29 mouse cellular contexts compared by ENCODE assay signal in the genomic region with DNA sequence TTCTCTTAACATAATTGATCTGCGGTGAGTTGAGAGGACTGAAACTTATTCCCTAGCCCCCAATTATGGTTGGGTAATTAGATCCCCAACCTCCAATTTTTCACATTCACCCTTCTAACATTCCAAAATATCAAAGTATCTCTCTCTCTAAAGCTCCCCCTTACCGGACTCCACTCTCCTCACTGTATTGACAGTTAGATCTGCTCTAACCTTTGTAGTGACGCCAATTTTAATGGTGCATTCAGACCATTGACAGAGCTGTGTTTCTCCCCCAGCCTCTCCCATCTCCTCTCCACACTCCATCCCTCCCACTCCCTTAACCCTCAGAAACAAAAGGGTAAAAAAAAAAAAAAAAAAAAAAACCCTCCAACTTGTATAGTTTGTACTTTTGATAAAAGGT.
DNase-seq lines count a peak whose midpoint lies in the region; ATAC-seq and TF ChIP-seq lines count a peak whose summit lies in the region.
"Had no signal": no experiment of that assay in that cellular context is flagged by ENCODE, and none has a peak within 500 bp of the region (broad histone marks: within the 10 kb centered on the region; RNA-seq: fewer than 3 reads in every experiment).

No protein-coding gene starts in this region.

- H3K36me3 ChIP-seq in hindbrain, embryonic 13.5 days: no peaks in the 10 kb centered on the region
- H3K36me3 ChIP-seq in hindbrain, embryonic 11.5 days (ENCODE audit: control insufficient read depth, insufficient read depth, low read length): no peaks in the 10 kb centered on the region
- H3K36me3 ChIP-seq in forebrain, embryonic 14.5 days (ENCODE audit: control insufficient read depth, insufficient read depth, low read length): no peaks in the 10 kb centered on the region
- no peaks in the 10 kb centered on the region for H3K36me3 ChIP-seq in midbrain, postnatal 0 days (ENCODE audit: insufficient read depth, low read length)
- H3K36me3 ChIP-seq: G1E; heart, embryonic 13.5 days; liver, embryonic 13.5 days; neural tube, embryonic 12.5 days had no signal

- ATAC-seq in hindbrain, embryonic 13.5 days (ENCODE audit: low FRiP score): no peak
- no peak for ATAC-seq in hindbrain, embryonic 11.5 days (ENCODE audit: low FRiP score)
- ATAC-seq in forebrain, embryonic 14.5 days: peak; percentile 6; the same call in 1 of the 2 replicates
- ATAC-seq in midbrain, postnatal 0 days (ENCODE audit: low FRiP score): 0 out of 2 replicates have a peak, but pooled peaks have one; percentile 19
- ATAC-seq: hindbrain, postnatal 0 days; intestine, embryonic 16.5 days; Patski had no signal

- DNase-seq in hindbrain, embryonic 11.5 days (ENCODE audit: low spot score): no peak
- peak; percentile 14 for DNase-seq in retina, embryonic 14.5 days (ENCODE audit: low spot score)
- DNase-seq in retina, postnatal 1 day: no peak
- peak; percentile 68 for DNase-seq in forebrain, embryonic 14.5 days (ENCODE audit: low spot score)
- no peak for DNase-seq in midbrain, postnatal 0 days (ENCODE audit: low spot score)
- DNase-seq in spleen, postnatal 10 days (ENCODE audit: low spot score in 2 of 2): no peak
- no peak for DNase-seq in layer of hippocampus, postnatal 36 days
- DNase-seq: adrenal gland, adult 2 months; B cell, adult 2 months; cerebellum, adult 11-12 months; cerebellum, postnatal 14 days; gastrocnemius, postnatal 25 days; heart, adult 18-20 months; heart, postnatal 14 days; kidney, adult 9 months; kidney, postnatal 25 days; liver, embryonic 13.5 days; lung, adult 2 months; thymus, adult 18-20 months; thymus, postnatal 36 days had no signal

- no peaks in the 10 kb centered on the region for H3K9me3 ChIP-seq in hindbrain, embryonic 13.5 days
- no peaks in the 10 kb centered on the region for H3K9me3 ChIP-seq in hindbrain, embryonic 11.5 days (ENCODE audit: control insufficient read depth, low read length)
- no peaks in the 10 kb centered on the region for H3K9me3 ChIP-seq in forebrain, embryonic 14.5 days (replicated peaks; ENCODE audit: control insufficient read depth, low read length)
- H3K9me3 ChIP-seq in midbrain, postnatal 0 days (ENCODE audit: low read length): no peaks in the 10 kb centered on the region
- H3K9me3 ChIP-seq: heart, embryonic 13.5 days; liver, embryonic 13.5 days; neural tube, embryonic 12.5 days had no signal

- peak overlapping the region; percentile 8; the same call in 1 of the 2 replicates for H3K4me2 ChIP-seq in hindbrain, embryonic 13.5 days
- no peak overlapping the region for H3K4me2 ChIP-seq in hindbrain, embryonic 11.5 days (replicated peaks; ENCODE audit: low read depth, low read length)
- peak overlapping the region; percentile 36; the same call in 1 of the 2 replicates for H3K4me2 ChIP-seq in forebrain, embryonic 14.5 days (ENCODE audit: low read length)
- peak overlapping the region; percentile 26; the same call in 1 of the 2 replicates for H3K4me2 ChIP-seq in midbrain, postnatal 0 days (ENCODE audit: low read depth, low read length, poor library complexity, severe bottlenecking)
- H3K4me2 ChIP-seq: heart, embryonic 13.5 days; liver, embryonic 13.5 days; neural tube, embryonic 12.5 days had no signal

- no peak for TF ChIP-seq CTCF in midbrain, postnatal 0 days (IDR thresholded peaks at IDR 0.05)

- 26% methylated on average over 3 of the region's 3 CpGs for WGBS in hindbrain, embryonic 13.5 days
- WGBS in hindbrain, embryonic 11.5 days: 33% methylated on average over 3 of the region's 3 CpGs
- WGBS in forebrain, embryonic 14.5 days: 3% methylated on average over 3 of the region's 3 CpGs
- 38% methylated on average over 3 of the region's 3 CpGs for WGBS in midbrain, postnatal 0 days

- H3K27ac ChIP-seq in hindbrain, embryonic 13.5 days: no peak overlapping the region
- no peak overlapping the region for H3K27ac ChIP-seq in hindbrain, embryonic 11.5 days (ENCODE audit: low read depth, low read length)
- no peak overlapping the region for H3K27ac ChIP-seq in forebrain, embryonic 14.5 days (ENCODE audit: low read depth, low read length)
- no peak overlapping the region for H3K27ac ChIP-seq in midbrain, postnatal 0 days (ENCODE audit: low read depth, low read length)
- H3K27ac ChIP-seq: heart, embryonic 13.5 days; hindbrain, postnatal 0 days; layer of hippocampus, adult 2 months; liver, embryonic 13.5 days; neural tube, embryonic 12.5 days had no signal

- peaks cover 51% of the 10 kb centered on the region for H3K4me1 ChIP-seq in hindbrain, embryonic 13.5 days (replicated peaks)
- H3K4me1 ChIP-seq in hindbrain, embryonic 11.5 days (replicated peaks; ENCODE audit: control insufficient read depth, insufficient read depth, low read length): 0 out of 2 replicates have a peak, but pooled peaks cover 3% of the 10 kb centered on the region
- H3K4me1 ChIP-seq in forebrain, embryonic 14.5 days (ENCODE audit: control insufficient read depth, insufficient read depth, low read length): peaks cover 32% of the 10 kb centered on the region
- no peaks in the 10 kb centered on the region for H3K4me1 ChIP-seq in midbrain, postnatal 0 days (ENCODE audit: insufficient read depth, low read length)
- H3K4me1 ChIP-seq: liver, embryonic 13.5 days had no signal

- H3K27me3 ChIP-seq in hindbrain, embryonic 13.5 days: peaks cover 5% of the 10 kb centered on the region; the same call in 1 of the 2 replicates
- no peaks in the 10 kb centered on the region for H3K27me3 ChIP-seq in hindbrain, embryonic 11.5 days (ENCODE audit: control insufficient read depth, insufficient read depth, low read length)
- H3K27me3 ChIP-seq in forebrain, embryonic 14.5 days (replicated peaks; ENCODE audit: control insufficient read depth, insufficient read depth, low read length): no peaks in the 10 kb centered on the region
- no peaks in the 10 kb centered on the region for H3K27me3 ChIP-seq in midbrain, postnatal 0 days (ENCODE audit: insufficient read depth, low read length)
- H3K27me3 ChIP-seq: CH12.LX; neural tube, embryonic 12.5 days had no signal

- no peak overlapping the region for H3K9ac ChIP-seq in hindbrain, embryonic 13.5 days
- no peak overlapping the region for H3K9ac ChIP-seq in hindbrain, embryonic 11.5 days (ENCODE audit: low read depth, low read length)
- H3K9ac ChIP-seq in forebrain, embryonic 14.5 days (ENCODE audit: low read length): no peak overlapping the region
- no peak overlapping the region for H3K9ac ChIP-seq in midbrain, postnatal 0 days (replicated peaks; ENCODE audit: low read length, poor library complexity, severe bottlenecking)
- H3K9ac ChIP-seq: heart, embryonic 13.5 days; liver, embryonic 13.5 days; neural tube, embryonic 12.5 days had no signal

- H3K4me3 ChIP-seq in hindbrain, embryonic 13.5 days: no peak overlapping the region
- no peak overlapping the region for H3K4me3 ChIP-seq in hindbrain, embryonic 11.5 days (ENCODE audit: low read depth, low read length)
- no peak overlapping the region for H3K4me3 ChIP-seq in forebrain, embryonic 14.5 days (ENCODE audit: low read depth, low read length)
- peak overlapping the region; percentile 29; the same call in 1 of the 2 replicates for H3K4me3 ChIP-seq in midbrain, postnatal 0 days (ENCODE audit: low read depth, low read length)
- H3K4me3 ChIP-seq: heart, embryonic 13.5 days; layer of hippocampus, adult 2 months; liver, embryonic 13.5 days; neural tube, embryonic 12.5 days had no signal

Comparison
In these comparisons a context has a peak if more than half of its experiments do, and no peak if none do; other contexts are left out.
1. DNase-seq: peak in retina, embryonic 14.5 days (single experiment) and forebrain, embryonic 14.5 days (single experiment); none in hindbrain, embryonic 11.5 days (single experiment), retina, postnatal 1 day (single experiment), midbrain, postnatal 0 days (single experiment), spleen, postnatal 10 days (0 of 2) and layer of hippocampus, postnatal 36 days (0 of 2).
2. ATAC-seq: peak in forebrain, embryonic 14.5 days (single experiment) and midbrain, postnatal 0 days (single experiment); none in hindbrain, embryonic 13.5 days (single experiment) and hindbrain, embryonic 11.5 days (single experiment).